Mouse (Mus musculus) heart, embryonic 16.5 days (tissue): ENCODE measurements around the gene Bdkrb2. TPM values are rescaled to one million over a fixed set of nuclear protein-coding genes. Genes with fewer than 3 reads are reported as not detected.

Experiments used
- ATAC-seq: fragments of 200-750 bp; cut with Nextera tagmentation; replicated peaks from 2 replicates; pipeline ENCODE4 v1.8.0; 2017; ENCODE audit warnings: moderate number of reproducible peaks; ENCODE audit not compliant: insufficient read depth, low FRiP score; ENCODE audit errors: extremely low read depth
- H3K27ac ChIP-seq: fragments of 300-500 bp; sonication (generic); 2 replicates; pipeline ENCODE4 v1.5.1; 2014; ENCODE audit warnings: mild to moderate bottlenecking, low read length, control low read depth, moderate library complexity
- H3K27me3 ChIP-seq: fragments of 300-500 bp; sonication (generic); 2 replicates; pipeline ENCODE4 v1.6.1; 2014; ENCODE audit warnings: low read length, mixed read lengths; ENCODE audit not compliant: control insufficient read depth, insufficient read depth
- H3K36me3 ChIP-seq: fragments of 300-500 bp; sonication (generic); 2 replicates; pipeline ENCODE4 v1.6.1; 2014; ENCODE audit not compliant: control insufficient read depth, insufficient read depth
- H3K4me1 ChIP-seq: fragments of 300-500 bp; sonication (generic); 2 replicates; pipeline ENCODE4 v1.6.1; 2014; ENCODE audit warnings: low read length, mixed read lengths; ENCODE audit not compliant: control insufficient read depth, insufficient read depth
- H3K4me2 ChIP-seq: fragments of 300-500 bp; sonication (generic); 2 replicates; pipeline ENCODE4 v1.6.1; 2014; ENCODE audit warnings: low read depth, mild to moderate bottlenecking, control low read depth, low read length
- H3K4me3 ChIP-seq: fragments of 300-500 bp; sonication (generic); 2 replicates; pipeline ENCODE4 v1.5.1; 2014; ENCODE audit warnings: mild to moderate bottlenecking, control low read depth, low read length
- H3K9ac ChIP-seq: fragments of 300-500 bp; sonication (generic); 2 replicates; pipeline ENCODE4 v1.6.1; 2014; ENCODE audit warnings: low read length, control low read depth
- H3K9me3 ChIP-seq: fragments of 300-500 bp; sonication (generic); replicated peaks from 2 replicates; pipeline ENCODE4 v1.6.1; 2016; ENCODE audit warnings: low read length; ENCODE audit not compliant: control insufficient read depth
- WGBS: fragments of 180-500 bp; shearing (Covaris S2); extraction: QIAGEN DNeasy Blood & Tissue Kit; methylation state at CpG from one replicate; pipeline ENCODE4 v1.1.7; 2014; 5-methylcytosine and 5-hydroxymethylcytosine counted together
- polyA plus RNA-seq: library from polyadenylated mRNA; unstranded; fragments of >200 nt; fragmentation: Nextera tagmentation; extraction: Ambion mirVana; gene quantifications from 2 replicates; pipeline ENCODE4 v1.2.1, GENCODE M21; 2015

Bdkrb2 gene
- polyA plus RNA-seq, result 1.2 and 1.4 TPM in 2 replicates

DNA sequence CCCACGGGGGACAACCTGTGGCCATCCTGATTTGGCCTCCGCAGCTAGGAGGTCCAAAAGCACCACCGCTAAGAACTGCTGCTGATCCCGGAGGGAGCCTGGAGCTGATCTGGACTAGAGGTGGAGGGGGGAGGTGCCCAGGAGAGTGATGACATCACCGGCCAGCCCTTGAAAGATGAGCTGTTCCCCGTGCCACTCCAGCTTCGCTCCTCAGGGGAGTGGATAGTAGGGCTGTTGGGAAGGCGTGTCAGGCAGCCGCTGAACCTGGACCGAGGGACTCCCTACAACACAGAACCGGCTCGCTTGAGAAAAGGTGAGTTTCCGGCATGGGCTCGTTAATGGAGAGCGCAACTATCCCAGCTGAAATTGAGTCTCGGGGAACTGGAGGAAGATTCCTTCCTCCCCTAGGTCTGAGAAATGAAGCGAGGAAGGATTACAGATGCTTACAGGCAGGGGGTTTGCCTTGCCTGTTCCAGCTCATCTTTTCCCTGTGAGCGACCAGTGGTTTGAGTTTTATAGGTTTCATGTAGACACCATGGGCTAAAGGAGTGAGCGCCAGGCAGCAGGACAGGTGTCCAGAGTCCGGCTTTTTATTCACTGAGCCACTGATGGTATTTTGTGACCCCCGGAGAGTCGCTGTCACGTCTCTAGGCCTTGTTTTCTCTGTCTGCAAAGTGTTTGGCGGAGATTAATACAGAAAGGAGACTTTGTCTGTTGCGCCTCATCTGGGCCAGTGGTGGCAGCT is at the start of gene Bdkrb2:
TSS of gene Bdkrb2 (plus strand) at position 291 of the 745 bp plus-strand sequence.
- Histone ChIP-seq H3K9ac (peak within 1 kb of the TSS; percentile 60), H3K36me3 (no peaks in the 10 kb centered on the region; the same call in 1 of the 2 replicates), H3K27ac (no peak within 1 kb of the TSS), H3K9me3 (peaks cover 9% of the 10 kb centered on the region), H3K4me3 (peak within 1 kb of the TSS; percentile 51), H3K4me1 (peaks cover 26% of the 10 kb centered on the region), H3K27me3 (peaks cover 13% of the 10 kb centered on the region), H3K4me2 (peak within 1 kb of the TSS; percentile 73)
- ATAC-seq, result peak; percentile 74
- WGBS, result 7% methylated on average over 25 of the region's 25 CpGs

DNA sequence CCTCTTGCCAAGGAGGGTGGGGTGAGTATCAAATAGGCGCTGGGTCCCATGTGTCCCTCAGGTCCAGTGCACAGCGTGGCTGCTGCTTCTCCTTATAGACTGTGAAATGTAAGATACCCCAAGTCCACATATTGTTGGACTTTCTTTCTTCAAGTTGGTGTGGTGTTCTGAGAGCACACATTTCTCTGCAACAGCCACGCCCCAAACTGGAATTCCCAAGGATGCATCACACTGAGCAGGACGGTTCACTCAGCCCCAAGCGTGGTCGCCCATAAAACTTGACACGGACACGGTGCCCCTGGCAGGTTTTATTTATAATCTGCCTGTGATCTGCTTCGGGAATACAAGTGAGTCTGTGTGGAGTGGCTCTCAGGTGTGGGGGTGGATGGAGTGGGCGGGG is 48.9 kb upstream of the Bdkrb2 start:
- H3K27me3 ChIP-seq, result no peaks in the 10 kb centered on the region
- 74% methylated on average over 10 of the region's 10 CpGs for WGBS

DNA sequence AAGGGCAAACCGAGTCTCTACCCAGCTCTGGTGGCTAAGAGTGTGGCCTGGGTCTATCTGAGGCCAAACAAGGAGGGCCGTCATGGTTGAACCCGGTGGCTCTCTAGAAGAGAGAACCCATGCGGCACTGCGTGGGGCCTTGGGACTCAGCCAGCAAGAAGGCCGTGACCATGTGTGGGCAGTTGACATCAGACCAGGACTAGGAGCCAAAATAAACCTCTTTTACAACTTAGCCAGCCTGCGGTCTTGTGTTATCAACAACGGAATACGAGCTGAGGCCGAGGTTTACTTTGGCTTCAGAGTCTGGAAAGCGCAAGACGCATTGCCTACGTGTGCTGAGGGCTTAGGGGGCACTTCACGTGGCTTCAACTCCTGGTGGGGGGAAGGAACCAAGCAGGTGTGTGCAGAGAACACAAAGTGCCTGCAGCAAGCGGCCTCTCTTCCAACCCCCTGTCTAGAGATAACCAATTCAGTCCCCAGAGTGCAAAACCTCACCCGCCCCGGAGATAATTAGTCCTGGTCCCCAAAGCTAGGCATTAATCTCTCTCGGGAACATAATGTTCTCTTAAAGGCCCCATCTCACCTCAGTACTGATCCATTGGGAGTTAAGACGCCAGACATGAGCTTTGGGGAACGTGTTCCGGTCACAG is 45.9 kb upstream of the Bdkrb2 start:
- Histone ChIP-seq H3K27ac (no peak overlapping the region), H3K4me3 (no peak overlapping the region), H3K9ac (no peak overlapping the region), H3K36me3 (no peaks in the 10 kb centered on the region), H3K4me2 (no peak overlapping the region), H3K9me3 (peaks cover 5% of the 10 kb centered on the region), H3K4me1 (peaks cover 24% of the 10 kb centered on the region), H3K27me3 (no peaks in the 10 kb centered on the region)
- ATAC-seq, result peak; percentile 29
- WGBS, result 39% methylated on average over 21 of the region's 21 CpGs

More for the DNA sequence above, 48.9 kb upstream of the Bdkrb2 start:
- no peak for ATAC-seq
- Histone ChIP-seq H3K4me3 (no peak overlapping the region), H3K9ac (no peak overlapping the region), H3K9me3 (peaks cover 3% of the 10 kb centered on the region; the same call in 1 of the 2 replicates), H3K4me2 (no peak overlapping the region), H3K36me3 (no peaks in the 10 kb centered on the region), H3K27ac (peak overlapping the region; percentile 15), H3K4me1 (peaks cover 20% of the 10 kb centered on the region)

DNA sequence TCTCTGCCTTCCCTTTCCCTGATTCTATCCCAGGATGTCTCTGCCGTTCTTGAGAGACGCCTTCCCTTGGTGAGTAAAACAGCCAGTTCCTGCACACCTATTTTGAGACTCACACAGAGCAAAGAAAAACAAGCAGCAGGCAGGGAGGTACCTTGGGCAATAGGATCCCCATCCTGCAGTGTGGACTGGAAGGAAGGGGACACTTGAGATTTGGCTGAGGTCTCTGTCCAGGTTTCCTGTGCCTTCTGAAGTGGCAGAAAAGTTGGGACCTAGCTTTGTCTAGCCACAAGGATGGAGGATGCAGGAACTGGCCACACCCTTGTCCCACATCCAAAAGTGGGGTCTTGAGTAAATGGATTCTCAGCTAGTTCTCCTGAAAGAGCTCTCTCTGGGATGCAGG is 43.2 kb upstream of the Bdkrb2 start:
- Histone ChIP-seq H3K9ac (no peak overlapping the region), H3K4me2 (no peak overlapping the region), H3K27ac (peak overlapping the region; percentile 71), H3K36me3 (no peaks in the 10 kb centered on the region), H3K9me3 (peaks cover 6% of the 10 kb centered on the region), H3K4me1 (peaks cover 28% of the 10 kb centered on the region), H3K27me3 (no peaks in the 10 kb centered on the region), H3K4me3 (no peak overlapping the region)
- WGBS, result 79% methylated on average over 2 of the region's 2 CpGs
- ATAC-seq, result no peak

DNA sequence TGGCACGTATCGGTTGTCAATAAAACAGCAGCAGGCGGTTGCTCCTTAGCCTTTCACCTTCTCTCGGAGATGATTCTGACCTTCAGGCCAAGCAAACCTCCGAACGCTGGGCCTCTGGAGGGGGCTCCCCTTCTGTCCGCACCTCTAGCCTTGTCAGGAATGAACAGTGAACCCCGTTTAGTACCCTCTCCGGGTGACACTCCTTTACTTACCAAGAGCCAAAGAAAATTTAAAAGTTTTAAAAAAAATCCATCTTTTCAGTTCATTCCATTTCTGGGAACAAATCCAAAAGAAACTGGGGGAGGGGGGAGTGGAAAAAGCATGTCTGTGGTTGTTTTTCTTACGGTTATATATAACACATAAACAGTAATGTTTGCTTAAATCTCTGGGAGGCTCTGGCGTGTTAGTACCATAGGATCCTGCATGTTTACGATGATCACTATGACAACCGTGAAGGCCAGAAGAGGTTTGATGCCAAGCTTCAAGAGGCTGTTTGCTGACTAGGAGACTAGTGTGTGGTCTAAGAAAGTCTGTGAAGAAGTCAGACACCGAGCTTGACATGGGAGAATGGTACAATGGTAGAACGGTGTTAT is 41.8 kb upstream of the Bdkrb2 start:
- Histone ChIP-seq H3K4me2 (no peak overlapping the region), H3K9ac (no peak overlapping the region), H3K4me3 (no peak overlapping the region), H3K4me1 (peaks cover 28% of the 10 kb centered on the region), H3K36me3 (no peaks in the 10 kb centered on the region), H3K27me3 (no peaks in the 10 kb centered on the region), H3K9me3 (peaks cover 4% of the 10 kb centered on the region), H3K27ac (no peak overlapping the region; the same call in 1 of the 2 replicates)
- ATAC-seq, result 0 out of 2 replicates have a peak, but pooled peaks have one; percentile 20
- WGBS, result 56% methylated on average over 15 of the region's 15 CpGs

DNA sequence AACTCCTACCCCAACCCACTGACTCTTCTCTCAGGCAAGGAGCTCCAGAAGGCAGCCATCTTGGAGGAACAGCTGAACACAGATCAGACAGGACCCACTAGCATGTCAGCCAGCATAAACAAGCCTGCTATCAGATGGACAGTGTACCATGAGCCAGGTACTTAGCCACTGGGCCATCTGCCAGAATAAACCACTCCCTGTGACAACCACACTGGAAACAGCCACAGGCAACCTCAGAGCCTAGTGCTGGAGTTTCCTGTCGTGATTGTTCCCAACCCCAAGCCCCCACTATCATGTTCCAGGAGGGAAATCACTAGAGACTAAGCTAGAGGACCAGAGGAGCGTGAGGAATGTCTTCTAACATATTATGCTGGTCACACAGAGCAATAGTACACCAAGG is 39.3 kb upstream of the Bdkrb2 start:
- no peak overlapping the region for H3K4me3 ChIP-seq
- 32% methylated on average over 2 of the region's 2 CpGs for WGBS
- no peak overlapping the region for H3K9ac ChIP-seq
- peaks cover 3% of the 10 kb centered on the region; the same call in 1 of the 2 replicates for H3K9me3 ChIP-seq
- 0 out of 2 replicates have a peak, but pooled peaks have one; percentile 12 for ATAC-seq
- no peak overlapping the region for H3K4me2 ChIP-seq
- H3K27ac ChIP-seq, result no peak overlapping the region
- H3K4me1 ChIP-seq, result peaks cover 20% of the 10 kb centered on the region
- H3K36me3 ChIP-seq, result no peaks in the 10 kb centered on the region
- H3K27me3 ChIP-seq, result no peaks in the 10 kb centered on the region

DNA sequence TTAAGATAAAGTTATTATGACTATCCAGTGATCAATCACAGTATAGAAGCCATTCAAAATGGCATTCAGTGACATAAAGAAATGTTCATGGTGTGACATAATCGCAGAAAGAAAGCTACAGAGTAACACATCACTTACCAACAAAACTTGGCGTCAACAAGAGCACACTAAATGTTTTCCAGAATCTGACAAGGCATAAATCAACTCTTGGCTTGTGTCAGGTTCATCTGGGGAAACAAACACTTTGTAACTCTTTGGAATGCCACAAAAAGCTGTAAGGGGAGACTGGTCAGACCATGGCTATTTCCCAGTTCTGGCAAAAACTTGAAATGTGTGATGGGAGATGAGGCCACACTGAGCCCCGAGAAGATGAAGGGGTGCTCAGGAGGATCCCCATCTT is 36.8 kb upstream of the Bdkrb2 start:
- Histone ChIP-seq H3K9ac (no peak overlapping the region), H3K27me3 (no peaks in the 10 kb centered on the region), H3K4me3 (no peak overlapping the region), H3K9me3 (peaks cover 7% of the 10 kb centered on the region; the same call in 1 of the 2 replicates), H3K27ac (peak overlapping the region; percentile 41; the same call in 1 of the 2 replicates), H3K36me3 (no peaks in the 10 kb centered on the region), H3K4me1 (peaks cover 5% of the 10 kb centered on the region), H3K4me2 (no peak overlapping the region)
- 82% methylated on average over 3 of the region's 3 CpGs for WGBS
- ATAC-seq, result no peak

DNA sequence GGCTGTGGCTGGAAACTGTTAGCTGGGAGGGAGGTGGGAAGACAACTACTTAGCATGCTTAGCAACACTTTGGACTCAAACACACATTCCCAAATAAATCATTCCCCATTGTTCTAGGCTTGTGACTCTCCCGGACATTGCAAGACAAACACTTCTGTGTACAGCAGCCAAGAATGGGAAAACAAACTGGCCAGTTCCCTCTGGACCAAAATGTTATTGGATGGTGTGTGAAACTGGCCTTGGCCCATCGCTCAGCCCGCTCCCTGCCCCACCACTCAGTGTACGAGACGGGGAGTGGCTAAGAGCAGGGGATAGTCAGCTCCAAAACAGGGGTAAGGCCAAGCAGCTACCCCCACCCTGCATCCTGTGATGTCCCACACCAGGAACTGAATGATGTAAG is 36.2 kb upstream of the Bdkrb2 start:
- peak overlapping the region; percentile 41; the same call in 1 of the 2 replicates for H3K27ac ChIP-seq
- H3K4me3 ChIP-seq, result no peak overlapping the region
- no peaks in the 10 kb centered on the region for H3K27me3 ChIP-seq
- peaks cover 7% of the 10 kb centered on the region; the same call in 1 of the 2 replicates for H3K9me3 ChIP-seq
- 61% methylated on average over 5 of the region's 5 CpGs for WGBS
- H3K4me2 ChIP-seq, result no peak overlapping the region
- ATAC-seq, result peak; percentile 43
- no peaks in the 10 kb centered on the region for H3K36me3 ChIP-seq
- H3K4me1 ChIP-seq, result peaks cover 5% of the 10 kb centered on the region
- no peak overlapping the region for H3K9ac ChIP-seq
